Mouse (Mus musculus) embryonic facial prominence, embryonic 15.5 days (tissue): ENCODE data around the gene Naa11. TPM values are rescaled to one million over a fixed set of nuclear protein-coding genes. Genes with fewer than 3 reads are reported as not detected.

Experiments
- ATAC-seq: fragments of 200-750 bp; cut with Nextera tagmentation; 2 replicates; pipeline ENCODE4 v1.8.0; 2017; ENCODE audit warnings: low read depth, moderate TSS enrichment; ENCODE audit not compliant: insufficient number of reproducible peaks, low FRiP score, low TSS enrichment
- H3K27ac ChIP-seq: fragments of 300-500 bp; sonication (generic); replicated peaks from 2 replicates; pipeline ENCODE4 v1.5.1; 2015; ENCODE audit warnings: mild to moderate bottlenecking, inconsistent platforms
- H3K27me3 ChIP-seq: fragments of 300-500 bp; sonication (generic); 2 replicates; pipeline ENCODE4 v1.6.1; 2015; ENCODE audit warnings: inconsistent platforms
- H3K36me3 ChIP-seq: fragments of 300-500 bp; sonication (generic); 2 replicates; pipeline ENCODE4 v1.6.1; 2015; ENCODE audit warnings: mild to moderate bottlenecking, inconsistent platforms
- H3K4me1 ChIP-seq: fragments of 300-500 bp; sonication (generic); 2 replicates; pipeline ENCODE4 v1.6.1; 2015; ENCODE audit warnings: inconsistent platforms
- H3K4me2 ChIP-seq: fragments of 300-500 bp; sonication (generic); replicated peaks from 2 replicates; pipeline ENCODE4 v1.6.1; 2015; ENCODE audit warnings: mild to moderate bottlenecking, inconsistent platforms
- H3K4me3 ChIP-seq: fragments of 300-500 bp; sonication (generic); replicated peaks from 2 replicates; pipeline ENCODE4 v1.5.1; 2015; ENCODE audit warnings: mild to moderate bottlenecking, inconsistent platforms
- H3K9ac ChIP-seq: fragments of 300-500 bp; sonication (generic); 2 replicates; pipeline ENCODE4 v1.6.1; 2015; ENCODE audit warnings: inconsistent platforms
- H3K9me3 ChIP-seq: fragments of 300-500 bp; sonication (generic); replicated peaks from 2 replicates; pipeline ENCODE4 v1.6.1; 2016; ENCODE audit warnings: inconsistent platforms
- WGBS: fragments of 180-500 bp; shearing (Covaris S2); methylation state at CpG from one replicate; pipeline ENCODE4 v1.1.7; 2015; 5-methylcytosine and 5-hydroxymethylcytosine counted together
- polyA plus RNA-seq: library from polyadenylated mRNA; unstranded; fragments of >200 nt; fragmentation: Nextera tagmentation; extraction: Ambion mirVana; gene quantifications from 2 replicates; pipeline ENCODE4 v1.2.1, GENCODE M21; 2015

Gene Naa11
- 0.04 TPM in 1 of 2 replicates, not detected in the other for polyA plus RNA-seq

DNA sequence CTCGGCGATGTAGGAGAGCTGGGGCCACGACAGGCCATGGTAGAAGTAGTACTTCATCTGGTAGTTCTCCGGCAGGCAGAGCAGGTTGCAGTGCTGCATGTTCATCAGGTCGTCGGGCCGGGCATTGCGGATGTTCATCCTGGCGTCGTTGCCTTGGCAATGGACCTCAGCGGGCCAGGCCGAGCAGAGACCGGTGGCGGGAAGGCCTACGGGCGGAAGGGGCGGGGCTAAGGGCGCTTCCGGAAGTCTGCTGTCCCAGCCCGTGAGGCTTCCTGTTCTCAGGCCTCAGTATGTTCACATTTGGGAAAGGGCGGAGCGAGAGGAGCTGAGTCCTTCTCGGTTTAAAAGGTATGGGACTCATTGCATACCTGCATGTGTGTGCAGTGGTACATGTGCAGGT lies at the start of gene Naa11:
Naa11 (minus strand) TSS at position 220 of the 400 bp plus-strand sequence.
- ATAC-seq = no peak
- Histone ChIP-seq H3K36me3 (no peaks in the 10 kb centered on the region), H3K4me3 (no peak within 1 kb of the TSS), H3K9me3 (no peaks in the 10 kb centered on the region), H3K4me2 (no peak within 1 kb of the TSS), H3K9ac (no peak within 1 kb of the TSS), H3K27me3 (no peaks in the 10 kb centered on the region), H3K27ac (no peak within 1 kb of the TSS), H3K4me1 (no peaks in the 10 kb centered on the region)
- 94% methylated on average over 23 of the region's 23 CpGs for WGBS

GRCm38 (mm10) chr5:97432512-97432911 lies 40.3 kb upstream of the Naa11 start:
- no peak for ATAC-seq

GRCm38 (mm10) chr5:97429976-97430375 lies 37.8 kb upstream of the Naa11 start:
- H3K27me3 ChIP-seq = no peaks in the 10 kb centered on the region
- no peak overlapping the region for H3K9ac ChIP-seq
- no peak overlapping the region for H3K4me2 ChIP-seq
- ATAC-seq = no peak
- H3K4me1 ChIP-seq = no peaks in the 10 kb centered on the region
- H3K4me3 ChIP-seq = no peak overlapping the region
- H3K36me3 ChIP-seq = no peaks in the 10 kb centered on the region
- no peaks in the 10 kb centered on the region for H3K9me3 ChIP-seq
- H3K27ac ChIP-seq = no peak overlapping the region
- 81% methylated on average over 9 of the region's 9 CpGs for WGBS

More at GRCm38 (mm10) chr5:97432512-97432911, 40.3 kb upstream of the Naa11 start:
- WGBS = 86% methylated on average over 2 of the region's 2 CpGs
- H3K9me3 ChIP-seq = no peaks in the 10 kb centered on the region
- no peak overlapping the region for H3K9ac ChIP-seq
- H3K4me1 ChIP-seq = no peaks in the 10 kb centered on the region
- H3K4me2 ChIP-seq = no peak overlapping the region
- no peaks in the 10 kb centered on the region for H3K36me3 ChIP-seq
- no peak overlapping the region for H3K4me3 ChIP-seq
- no peaks in the 10 kb centered on the region for H3K27me3 ChIP-seq
- no peak overlapping the region for H3K27ac ChIP-seq

- no peaks in the 10 kb centered on the region for H3K4me1 ChIP-seq
- no peak overlapping the region for H3K27ac ChIP-seq
- no peak for ATAC-seq
- H3K4me2 ChIP-seq = no peak overlapping the region
- H3K36me3 ChIP-seq = no peaks in the 10 kb centered on the region
- H3K9me3 ChIP-seq = no peaks in the 10 kb centered on the region
- 93% methylated on average over 2 of the region's 2 CpGs for WGBS
- no peak overlapping the region for H3K4me3 ChIP-seq
- H3K27me3 ChIP-seq = no peaks in the 10 kb centered on the region
- H3K9ac ChIP-seq = no peak overlapping the region
Measured at GRCm38 (mm10) chr5:97421669-97422068, 29.5 kb upstream of the Naa11 start.

GRCm38 (mm10) chr5:97417185-97417584 lies 25.0 kb upstream of the Naa11 start:
- no peak overlapping the region for H3K27ac ChIP-seq
- H3K36me3 ChIP-seq = no peaks in the 10 kb centered on the region
- no peak for ATAC-seq
- H3K4me3 ChIP-seq = no peak overlapping the region
- no peak overlapping the region for H3K4me2 ChIP-seq
- no peaks in the 10 kb centered on the region for H3K27me3 ChIP-seq
- no peaks in the 10 kb centered on the region for H3K9me3 ChIP-seq
- H3K4me1 ChIP-seq = no peaks in the 10 kb centered on the region
- H3K9ac ChIP-seq = no peak overlapping the region
- WGBS = 76% methylated on average over 2 of the region's 2 CpGs

DNA sequence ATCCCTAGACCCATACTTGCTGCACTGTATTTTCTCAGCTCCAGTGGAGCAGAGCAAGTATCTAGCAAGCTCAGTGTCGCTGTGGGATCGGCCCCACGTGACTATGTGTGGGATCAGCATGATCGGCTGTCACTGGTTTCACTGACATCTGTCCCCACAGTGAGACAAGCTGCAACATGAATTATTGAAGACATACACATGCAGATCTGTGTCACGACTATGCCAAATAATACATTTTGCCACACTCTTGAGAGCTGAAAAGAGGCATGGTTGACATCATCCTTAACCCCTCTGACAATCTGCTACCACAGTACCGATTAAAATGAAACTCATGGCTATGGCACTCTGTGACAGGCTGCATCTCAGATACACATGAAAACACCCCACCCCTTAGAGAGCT lies 23.7 kb upstream of the Naa11 start:
- Histone ChIP-seq H3K36me3 (no peaks in the 10 kb centered on the region), H3K27me3 (no peaks in the 10 kb centered on the region), H3K9me3 (no peaks in the 10 kb centered on the region), H3K4me3 (no peak overlapping the region), H3K9ac (no peak overlapping the region), H3K4me2 (no peak overlapping the region), H3K4me1 (no peaks in the 10 kb centered on the region), H3K27ac (no peak overlapping the region)
- ATAC-seq = no peak
- WGBS = 60% methylated on average over 6 of the region's 6 CpGs

GRCm38 (mm10) chr5:97413716-97414115 lies 21.5 kb upstream of the Naa11 start:
- no peaks in the 10 kb centered on the region for H3K9me3 ChIP-seq
- no peak overlapping the region for H3K4me2 ChIP-seq
- WGBS = 75% methylated on average over 3 of the region's 3 CpGs
- H3K9ac ChIP-seq = no peak overlapping the region
- no peak overlapping the region for H3K4me3 ChIP-seq
- no peak for ATAC-seq
- H3K27ac ChIP-seq = no peak overlapping the region
- no peaks in the 10 kb centered on the region for H3K27me3 ChIP-seq
- no peaks in the 10 kb centered on the region for H3K4me1 ChIP-seq
- no peaks in the 10 kb centered on the region for H3K36me3 ChIP-seq

- Histone ChIP-seq H3K4me1 (no peaks in the 10 kb centered on the region), H3K9ac (no peak overlapping the region), H3K36me3 (no peaks in the 10 kb centered on the region), H3K9me3 (no peaks in the 10 kb centered on the region), H3K27ac (no peak overlapping the region), H3K4me3 (no peak overlapping the region), H3K27me3 (no peaks in the 10 kb centered on the region), H3K4me2 (no peak overlapping the region)
- WGBS = 68% methylated on average over 6 of the region's 6 CpGs
- ATAC-seq = no peak
Measured at GRCm38 (mm10) chr5:97410190-97410589, 18.0 kb upstream of the Naa11 start.

DNA sequence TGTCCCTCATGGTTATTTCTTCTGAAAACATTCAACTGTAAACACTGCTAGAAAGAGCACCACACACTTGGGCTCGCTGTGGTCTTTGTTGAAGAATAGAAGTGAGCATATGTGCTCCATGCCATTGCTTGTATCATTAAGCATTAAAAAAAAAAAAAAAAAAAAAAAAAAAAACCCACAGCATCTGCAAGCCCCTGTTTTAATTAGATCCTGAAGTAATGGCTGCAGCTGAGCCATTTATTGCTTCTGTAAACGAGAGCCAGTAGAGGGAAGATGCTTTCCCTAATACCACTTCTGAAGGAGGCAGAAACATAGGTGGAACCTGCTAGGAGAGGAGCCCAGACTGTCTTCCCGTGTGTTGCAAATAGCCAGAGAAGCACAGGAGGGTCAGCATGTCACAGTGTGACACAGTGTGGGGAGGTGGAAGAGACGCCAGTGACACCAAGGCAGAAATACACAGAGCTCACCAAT lies 17.1 kb upstream of the Naa11 start:
- H3K4me2 ChIP-seq = no peak overlapping the region
- H3K27me3 ChIP-seq = no peaks in the 10 kb centered on the region
- H3K4me1 ChIP-seq = no peaks in the 10 kb centered on the region
- WGBS = 60% methylated on average over 4 of the region's 4 CpGs
- no peaks in the 10 kb centered on the region for H3K36me3 ChIP-seq
- no peak overlapping the region for H3K9ac ChIP-seq
- no peak for ATAC-seq
- H3K4me3 ChIP-seq = no peak overlapping the region
- no peaks in the 10 kb centered on the region for H3K9me3 ChIP-seq
- no peak overlapping the region for H3K27ac ChIP-seq

DNA sequence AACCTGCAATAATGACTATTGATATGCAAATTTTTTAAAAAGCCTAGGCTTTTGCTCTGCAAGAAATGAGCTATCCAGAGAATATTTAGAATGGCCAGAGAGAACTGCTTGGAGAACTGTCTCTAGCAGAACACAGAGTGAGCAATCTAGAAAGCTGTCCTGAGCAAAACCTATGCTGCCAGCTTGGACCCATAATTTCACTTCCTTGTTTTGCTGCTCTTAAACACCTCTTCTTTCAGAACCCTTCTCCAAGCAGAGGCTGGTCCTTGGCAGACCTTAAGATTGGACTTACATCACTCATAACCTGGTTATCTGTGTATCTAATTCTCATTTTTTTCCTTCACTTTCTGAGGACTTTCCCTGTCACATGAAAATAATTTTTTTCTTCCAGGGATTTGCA lies 8.9 kb upstream of the Naa11 start:
- Histone ChIP-seq H3K4me2 (no peak overlapping the region), H3K27ac (no peak overlapping the region), H3K27me3 (no peaks in the 10 kb centered on the region), H3K36me3 (no peaks in the 10 kb centered on the region), H3K9ac (no peak overlapping the region), H3K4me3 (no peak overlapping the region), H3K4me1 (no peaks in the 10 kb centered on the region), H3K9me3 (no peaks in the 10 kb centered on the region)
- no peak for ATAC-seq

GRCm38 (mm10) chr5:97397585-97397984 lies 5.4 kb upstream of the Naa11 start:
- Histone ChIP-seq H3K9ac (no peak overlapping the region), H3K27me3 (no peaks in the 10 kb centered on the region), H3K9me3 (no peaks in the 10 kb centered on the region), H3K4me3 (no peak overlapping the region), H3K27ac (no peak overlapping the region), H3K4me1 (no peaks in the 10 kb centered on the region), H3K4me2 (no peak overlapping the region), H3K36me3 (no peaks in the 10 kb centered on the region)
- 81% methylated on average over 4 of the region's 4 CpGs for WGBS
- ATAC-seq = no peak

GRCm38 (mm10) chr5:97387622-97388021 lies 4.6 kb downstream of the Naa11 start:
- Histone ChIP-seq H3K9ac (no peak overlapping the region), H3K4me3 (no peak overlapping the region), H3K27me3 (no peaks in the 10 kb centered on the region), H3K9me3 (no peaks in the 10 kb centered on the region), H3K27ac (no peak overlapping the region), H3K4me2 (no peak overlapping the region), H3K36me3 (no peaks in the 10 kb centered on the region), H3K4me1 (no peaks in the 10 kb centered on the region)
- ATAC-seq = no peak
- WGBS = 71% methylated on average over 6 of the region's 6 CpGs
